Mouse (Mus musculus): ENCODE measurements at regions not wholly inside any gene's neighbourhood (a gene's known extent, or its start where the extent isn't known, plus 50 kb on each side); places are given as distances from the start of the nearest gene placed in this dataset.
A peak's percentile ranks its signal among the peaks of the same experiment; 100 is the strongest.

DNA sequence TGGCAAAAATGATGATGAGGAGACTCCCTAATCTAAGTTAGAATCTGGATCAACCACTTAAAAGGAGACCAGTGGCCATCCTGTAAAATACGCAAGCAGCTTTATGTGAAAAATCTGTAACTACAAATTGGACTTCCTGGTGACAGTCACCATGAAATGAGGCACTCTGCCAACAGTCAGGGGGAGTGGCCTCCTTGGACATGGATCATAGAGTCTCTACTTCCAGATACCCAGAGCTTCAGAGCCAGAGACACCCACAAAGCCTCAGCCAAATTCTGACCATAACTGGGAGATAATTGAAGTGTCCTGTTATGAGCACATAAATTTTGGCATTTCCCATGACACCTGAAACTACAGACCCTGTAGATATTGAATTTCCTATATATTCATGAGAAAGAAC lies 1359.3 kb upstream of the A1bg start:
- Histone ChIP-seq H3K4me3 (ENCODE audit: insufficient read depth, low read depth, low read length) (no peak overlapping the region), H3K79me2 (ENCODE audit: control insufficient read depth, insufficient read depth, low read length) (no peaks in the 10 kb centered on the region), H3K4me1 (ENCODE audit: control insufficient read depth, insufficient read depth, low read length) (peaks cover 5% of the 10 kb centered on the region), H3K27ac (replicated peaks; ENCODE audit: insufficient read depth, low read depth, low read length) (no peak overlapping the region), H3K27me3 (ENCODE audit: control insufficient read depth, insufficient read depth, low read length) (no peaks in the 10 kb centered on the region), H3K36me3 (ENCODE audit: control insufficient read depth, insufficient read depth, low read length) (no peaks in the 10 kb centered on the region), H3K9ac (ENCODE audit: low read depth, low read length) (no peak overlapping the region)
- TF ChIP-seq POLR2A (IDR thresholded peaks at IDR 0.05; ENCODE audit: extremely low read depth, insufficient read depth, low read length) = no peak
- TF ChIP-seq CTCF (IDR thresholded peaks at IDR 0.05; ENCODE audit: low read depth, low read length) = no peak
- 69% methylated on average over 1 of the region's 1 CpGs for WGBS
- DNase-seq (ENCODE audit: extremely low read depth, low read depth, low spot score) = peak; percentile 47

DNA sequence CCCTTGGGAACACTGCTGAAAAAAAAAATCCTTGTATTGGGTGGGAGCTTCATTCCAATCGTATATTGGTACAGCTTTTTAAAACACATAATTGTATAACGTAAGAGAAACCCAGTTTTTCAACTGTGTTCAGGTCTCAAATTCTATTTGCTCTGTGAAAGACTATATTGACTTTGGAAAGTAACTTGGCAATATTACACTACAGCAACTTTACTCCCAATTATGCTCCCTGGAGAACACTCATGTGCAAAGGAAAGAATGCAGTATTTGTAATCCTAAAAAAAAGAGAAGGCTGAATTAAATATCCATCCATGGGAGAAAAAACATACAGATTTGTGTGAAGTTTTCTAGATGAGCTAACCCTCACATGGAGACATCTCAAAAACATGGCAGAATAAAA lies 1356.7 kb upstream of the A1bg start:
- no peaks in the 10 kb centered on the region for H3K79me2 ChIP-seq (ENCODE audit: control insufficient read depth, insufficient read depth, low read length)
- peak; percentile 79 for DNase-seq (ENCODE audit: extremely low read depth, low read depth, low spot score)
- 29% methylated on average over 2 of the region's 2 CpGs for WGBS
- H3K27me3 ChIP-seq (ENCODE audit: control insufficient read depth, insufficient read depth, low read length) = no peaks in the 10 kb centered on the region
- H3K27ac ChIP-seq (replicated peaks; ENCODE audit: insufficient read depth, low read depth, low read length) = no peak overlapping the region
- H3K9ac ChIP-seq (ENCODE audit: low read depth, low read length) = no peak overlapping the region
- H3K4me3 ChIP-seq (ENCODE audit: insufficient read depth, low read depth, low read length) = no peak overlapping the region
- peaks cover 5% of the 10 kb centered on the region for H3K4me1 ChIP-seq (ENCODE audit: control insufficient read depth, insufficient read depth, low read length)
- H3K36me3 ChIP-seq (ENCODE audit: control insufficient read depth, insufficient read depth, low read length) = no peaks in the 10 kb centered on the region
- TF ChIP-seq POLR2A (IDR thresholded peaks at IDR 0.05; ENCODE audit: extremely low read depth, insufficient read depth, low read length) (no peak), CTCF (IDR thresholded peaks at IDR 0.05; ENCODE audit: low read depth, low read length) (no peak)

DNA sequence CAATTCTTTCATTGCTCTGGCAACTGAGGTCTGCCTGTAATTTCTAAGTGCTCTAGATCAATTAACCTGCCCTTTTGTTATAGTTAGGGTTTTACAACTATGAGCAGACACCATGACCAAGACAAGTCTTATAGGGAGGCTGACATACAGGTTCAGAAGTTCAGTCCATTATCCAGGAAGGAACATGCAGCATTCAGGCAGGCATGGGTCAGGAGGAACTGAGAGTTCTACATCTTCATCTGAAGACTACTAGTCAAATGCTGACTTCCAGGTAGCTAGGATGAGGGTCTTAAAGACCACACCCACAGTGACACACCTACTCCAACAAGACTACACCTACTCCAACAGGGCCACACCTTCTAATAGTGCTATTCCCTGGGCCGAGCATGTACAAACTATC lies 1352.0 kb upstream of the A1bg start:
- Histone ChIP-seq H3K4me3 (ENCODE audit: insufficient read depth, low read depth, low read length) (no peak overlapping the region), H3K27me3 (ENCODE audit: control insufficient read depth, insufficient read depth, low read length) (no peaks in the 10 kb centered on the region), H3K9ac (ENCODE audit: low read depth, low read length) (no peak overlapping the region), H3K79me2 (ENCODE audit: control insufficient read depth, insufficient read depth, low read length) (no peaks in the 10 kb centered on the region), H3K36me3 (ENCODE audit: control insufficient read depth, insufficient read depth, low read length) (no peaks in the 10 kb centered on the region), H3K4me1 (ENCODE audit: control insufficient read depth, insufficient read depth, low read length) (peaks cover 3% of the 10 kb centered on the region; the same call in 1 of the 2 replicates), H3K27ac (replicated peaks; ENCODE audit: insufficient read depth, low read depth, low read length) (no peak overlapping the region)
- no peak for TF ChIP-seq CTCF (IDR thresholded peaks at IDR 0.05; ENCODE audit: low read depth, low read length)
- DNase-seq (ENCODE audit: extremely low read depth, low read depth, low spot score) = no peak
- 100% methylated on average over 1 of the region's 1 CpGs for WGBS

DNA sequence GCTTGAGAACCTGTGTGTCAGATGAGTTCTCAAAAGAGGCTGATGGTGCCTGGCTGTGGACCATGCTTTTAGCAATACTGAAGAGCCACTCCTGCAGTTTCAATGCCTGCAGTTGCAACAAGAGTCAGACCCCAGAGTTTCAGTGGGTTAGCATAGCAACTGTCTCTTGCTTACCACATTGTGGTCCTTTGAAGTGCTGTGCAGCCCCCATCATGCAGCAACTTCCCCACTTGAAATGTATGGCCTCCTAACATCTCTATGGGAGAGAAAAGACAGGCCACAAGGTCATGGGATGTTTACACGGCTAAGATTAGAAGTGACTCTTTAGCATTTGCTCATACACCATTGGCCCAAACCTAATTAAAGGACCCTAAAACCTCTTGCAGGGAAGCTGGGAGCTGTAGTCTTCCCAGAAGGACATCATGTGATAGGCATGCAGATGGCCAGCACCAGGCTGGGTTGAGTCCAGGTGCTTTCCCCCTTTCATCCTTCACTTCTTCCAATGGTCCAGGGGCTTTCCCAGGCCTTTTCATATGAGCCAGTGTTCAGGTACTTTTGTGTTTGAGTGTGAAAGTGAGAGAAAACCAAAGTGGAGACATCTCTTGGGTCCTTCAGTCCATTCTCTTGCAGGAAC lies 1351.2 kb upstream of the A1bg start:
- H3K36me3 ChIP-seq (ENCODE audit: control insufficient read depth, insufficient read depth, low read length) = no peaks in the 10 kb centered on the region
- no peak for DNase-seq (ENCODE audit: extremely low read depth, low read depth, low spot score)
- H3K9ac ChIP-seq (ENCODE audit: low read depth, low read length) = no peak overlapping the region
- TF ChIP-seq CTCF (IDR thresholded peaks at IDR 0.05; ENCODE audit: low read depth, low read length) (no peak), POLR2A (IDR thresholded peaks at IDR 0.05; ENCODE audit: extremely low read depth, insufficient read depth, low read length) (no peak)
- H3K27me3 ChIP-seq (ENCODE audit: control insufficient read depth, insufficient read depth, low read length) = no peaks in the 10 kb centered on the region
- no peak overlapping the region for H3K4me3 ChIP-seq (ENCODE audit: insufficient read depth, low read depth, low read length)
- no peaks in the 10 kb centered on the region for H3K79me2 ChIP-seq (ENCODE audit: control insufficient read depth, insufficient read depth, low read length)
- WGBS = 85% methylated on average over 1 of the region's 1 CpGs
- no peaks in the 10 kb centered on the region for H3K4me1 ChIP-seq (ENCODE audit: control insufficient read depth, insufficient read depth, low read length)
- H3K27ac ChIP-seq (replicated peaks; ENCODE audit: insufficient read depth, low read depth, low read length) = no peak overlapping the region

DNA sequence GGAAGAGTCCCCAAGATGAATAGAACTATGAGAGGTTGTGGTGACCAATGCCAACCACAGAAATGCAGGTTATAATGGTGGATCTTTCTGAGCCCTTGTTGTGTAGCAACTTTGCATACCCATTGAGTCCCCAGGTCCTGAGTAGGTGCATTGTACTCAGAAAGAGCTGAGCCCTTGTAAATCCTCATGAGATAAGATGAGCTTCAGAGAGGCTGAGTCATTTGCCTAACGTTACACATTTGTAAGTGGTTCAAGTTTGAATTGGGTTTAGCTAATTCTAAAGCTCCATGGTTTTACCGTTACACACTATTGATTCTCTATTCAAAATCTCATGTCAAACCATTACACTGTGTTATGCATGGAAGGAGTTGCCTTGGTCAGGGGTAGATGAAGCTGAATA lies 1349.9 kb upstream of the A1bg start:
- H3K9ac ChIP-seq (ENCODE audit: low read depth, low read length) = no peak overlapping the region
- 96% methylated on average over 2 of the region's 2 CpGs for WGBS
- DNase-seq (ENCODE audit: extremely low read depth, low read depth, low spot score) = no peak
- H3K79me2 ChIP-seq (ENCODE audit: control insufficient read depth, insufficient read depth, low read length) = no peaks in the 10 kb centered on the region
- no peak overlapping the region for H3K4me3 ChIP-seq (ENCODE audit: insufficient read depth, low read depth, low read length)
- H3K36me3 ChIP-seq (ENCODE audit: control insufficient read depth, insufficient read depth, low read length) = no peaks in the 10 kb centered on the region
- no peaks in the 10 kb centered on the region for H3K4me1 ChIP-seq (ENCODE audit: control insufficient read depth, insufficient read depth, low read length)
- H3K27me3 ChIP-seq (ENCODE audit: control insufficient read depth, insufficient read depth, low read length) = no peaks in the 10 kb centered on the region
- no peak overlapping the region for H3K27ac ChIP-seq (replicated peaks; ENCODE audit: insufficient read depth, low read depth, low read length)
- TF ChIP-seq POLR2A (IDR thresholded peaks at IDR 0.05; ENCODE audit: extremely low read depth, insufficient read depth, low read length) (no peak), CTCF (IDR thresholded peaks at IDR 0.05; ENCODE audit: low read depth, low read length) (no peak)

DNA sequence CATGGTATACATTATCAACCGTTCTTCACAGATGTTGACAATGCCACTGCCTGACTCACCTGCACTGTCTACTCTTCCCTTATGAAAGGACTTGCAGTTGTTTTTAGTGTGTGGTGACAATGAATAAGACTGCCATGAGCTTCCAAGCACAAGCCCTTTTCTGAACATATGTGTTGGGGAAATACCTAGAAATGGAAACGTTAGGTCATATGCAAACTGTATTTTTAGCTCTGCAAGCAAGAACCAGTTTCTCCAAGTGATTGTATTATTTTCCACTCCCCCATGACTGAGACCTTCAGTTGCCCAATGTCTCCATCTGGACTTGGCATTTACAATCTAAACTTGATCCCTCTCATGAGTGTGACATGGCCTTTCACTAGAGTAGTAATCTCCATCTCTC lies 1348.6 kb upstream of the A1bg start:
- Histone ChIP-seq H3K79me2 (ENCODE audit: control insufficient read depth, insufficient read depth, low read length) (no peaks in the 10 kb centered on the region), H3K27me3 (ENCODE audit: control insufficient read depth, insufficient read depth, low read length) (no peaks in the 10 kb centered on the region), H3K4me3 (ENCODE audit: insufficient read depth, low read depth, low read length) (no peak overlapping the region), H3K36me3 (ENCODE audit: control insufficient read depth, insufficient read depth, low read length) (no peaks in the 10 kb centered on the region), H3K27ac (replicated peaks; ENCODE audit: insufficient read depth, low read depth, low read length) (no peak overlapping the region), H3K4me1 (ENCODE audit: control insufficient read depth, insufficient read depth, low read length) (no peaks in the 10 kb centered on the region), H3K9ac (ENCODE audit: low read depth, low read length) (no peak overlapping the region)
- no peak for TF ChIP-seq POLR2A (IDR thresholded peaks at IDR 0.05; ENCODE audit: extremely low read depth, insufficient read depth, low read length)
- DNase-seq (ENCODE audit: extremely low read depth, low read depth, low spot score) = no peak
- 84% methylated on average over 2 of the region's 2 CpGs for WGBS
